Mouse (Mus musculus): ENCODE measurements around the gene Galr2. TPM values are rescaled to one million over a fixed set of nuclear protein-coding genes. Genes with fewer than 3 reads are reported as not detected.

The Galr2 gene
- polyA plus RNA-seq, 1 experiment from 2014 or later: 0.49 TPM

GRCm38 (mm10) chr11:116247502-116248222, 33.1 kb upstream of the Galr2 start:
- no peaks in the 10 kb centered on the region for H3K4me1 ChIP-seq (ENCODE audit: control insufficient read depth, insufficient read depth, low read length)
- no peak overlapping the region for H3K27ac ChIP-seq (ENCODE audit: low read depth, low read length)
- H3K9me3 ChIP-seq (ENCODE audit: control insufficient read depth, low read length): no peaks in the 10 kb centered on the region
- ATAC-seq (ENCODE audit: insufficient read depth, low FRiP score, low TSS enrichment): no peak
- DNase-seq (ENCODE audit: low spot score): no peak
- no peak overlapping the region for H3K9ac ChIP-seq (ENCODE audit: low read length)
- no peaks in the 10 kb centered on the region for H3K27me3 ChIP-seq (ENCODE audit: control insufficient read depth, insufficient read depth, low read length)
- H3K4me3 ChIP-seq (ENCODE audit: low read depth, low read length): no peak overlapping the region
- H3K4me2 ChIP-seq (ENCODE audit: low read depth): no peak overlapping the region
- peaks cover 33% of the 10 kb centered on the region for H3K36me3 ChIP-seq (ENCODE audit: control insufficient read depth, insufficient read depth, low read length)
- WGBS: 79% methylated on average over 14 of the region's 14 CpGs

- Histone ChIP-seq H3K4me2 (ENCODE audit: low read depth) (no peak overlapping the region), H3K4me3 (ENCODE audit: low read depth, low read length) (no peak overlapping the region), H3K4me1 (ENCODE audit: control insufficient read depth, insufficient read depth, low read length) (no peaks in the 10 kb centered on the region), H3K27ac (ENCODE audit: low read depth, low read length) (no peak overlapping the region), H3K27me3 (ENCODE audit: control insufficient read depth, insufficient read depth, low read length) (no peaks in the 10 kb centered on the region), H3K9ac (ENCODE audit: low read length) (no peak overlapping the region), H3K9me3 (ENCODE audit: control insufficient read depth, low read length) (no peaks in the 10 kb centered on the region), H3K36me3 (ENCODE audit: control insufficient read depth, insufficient read depth, low read length) (peaks cover 41% of the 10 kb centered on the region)
- DNase-seq (ENCODE audit: low spot score) (no peak), ATAC-seq (ENCODE audit: insufficient read depth, low FRiP score, low TSS enrichment) (no peak)
- WGBS: 91% methylated on average over 8 of the region's 8 CpGs
Measured at GRCm38 (mm10) chr11:116250898-116251297, 29.8 kb upstream of the Galr2 start.

- Histone ChIP-seq H3K4me1 (ENCODE audit: control insufficient read depth, insufficient read depth, low read length) (no peaks in the 10 kb centered on the region), H3K27ac (ENCODE audit: low read depth, low read length) (no peak overlapping the region), H3K27me3 (ENCODE audit: control insufficient read depth, insufficient read depth, low read length) (no peaks in the 10 kb centered on the region), H3K4me3 (ENCODE audit: low read depth, low read length) (no peak overlapping the region), H3K36me3 (ENCODE audit: control insufficient read depth, insufficient read depth, low read length) (peaks cover 37% of the 10 kb centered on the region), H3K9me3 (ENCODE audit: control insufficient read depth, low read length) (no peaks in the 10 kb centered on the region), H3K9ac (ENCODE audit: low read length) (no peak overlapping the region), H3K4me2 (ENCODE audit: low read depth) (no peak overlapping the region)
- DNase-seq (ENCODE audit: low spot score): no peak
- 89% methylated on average over 3 of the region's 3 CpGs for WGBS
- no peak for ATAC-seq (ENCODE audit: insufficient read depth, low FRiP score, low TSS enrichment)
Measured at GRCm38 (mm10) chr11:116253076-116253600, 27.6 kb upstream of the Galr2 start.

GRCm38 (mm10) chr11:116254627-116255026, 26.1 kb upstream of the Galr2 start:
- Histone ChIP-seq H3K27ac (ENCODE audit: low read depth, low read length) (no peak overlapping the region), H3K4me1 (ENCODE audit: control insufficient read depth, insufficient read depth, low read length) (no peaks in the 10 kb centered on the region), H3K4me3 (ENCODE audit: low read depth, low read length) (no peak overlapping the region), H3K27me3 (ENCODE audit: control insufficient read depth, insufficient read depth, low read length) (no peaks in the 10 kb centered on the region), H3K9me3 (ENCODE audit: control insufficient read depth, low read length) (no peaks in the 10 kb centered on the region), H3K36me3 (ENCODE audit: control insufficient read depth, insufficient read depth, low read length) (peaks cover 38% of the 10 kb centered on the region), H3K9ac (ENCODE audit: low read length) (no peak overlapping the region), H3K4me2 (ENCODE audit: low read depth) (no peak overlapping the region)
- WGBS: 87% methylated on average over 9 of the region's 9 CpGs
- DNase-seq (ENCODE audit: low spot score) (no peak), ATAC-seq (ENCODE audit: insufficient read depth, low FRiP score, low TSS enrichment) (no peak)

GRCm38 (mm10) chr11:116255090-116255981, 25.4 kb upstream of the Galr2 start:
- Histone ChIP-seq H3K36me3 (ENCODE audit: control insufficient read depth, insufficient read depth, low read length) (peaks cover 35% of the 10 kb centered on the region), H3K27ac (ENCODE audit: low read depth, low read length) (no peak overlapping the region), H3K4me1 (ENCODE audit: control insufficient read depth, insufficient read depth, low read length) (no peaks in the 10 kb centered on the region), H3K9ac (ENCODE audit: low read length) (no peak overlapping the region), H3K27me3 (ENCODE audit: control insufficient read depth, insufficient read depth, low read length) (no peaks in the 10 kb centered on the region), H3K4me2 (ENCODE audit: low read depth) (no peak overlapping the region), H3K4me3 (ENCODE audit: low read depth, low read length) (no peak overlapping the region), H3K9me3 (ENCODE audit: control insufficient read depth, low read length) (no peaks in the 10 kb centered on the region)
- no peak for DNase-seq (ENCODE audit: low spot score)
- WGBS: 87% methylated on average over 22 of the region's 22 CpGs
- no peak for ATAC-seq (ENCODE audit: insufficient read depth, low FRiP score, low TSS enrichment)

- Histone ChIP-seq H3K9ac (ENCODE audit: low read length) (no peak overlapping the region), H3K36me3 (ENCODE audit: control insufficient read depth, insufficient read depth, low read length) (peaks cover 30% of the 10 kb centered on the region), H3K9me3 (ENCODE audit: control insufficient read depth, low read length) (no peaks in the 10 kb centered on the region), H3K4me2 (ENCODE audit: low read depth) (no peak overlapping the region), H3K27ac (ENCODE audit: low read depth, low read length) (no peak overlapping the region), H3K27me3 (ENCODE audit: control insufficient read depth, insufficient read depth, low read length) (no peaks in the 10 kb centered on the region), H3K4me1 (ENCODE audit: control insufficient read depth, insufficient read depth, low read length) (no peaks in the 10 kb centered on the region), H3K4me3 (ENCODE audit: low read depth, low read length) (no peak overlapping the region)
- WGBS: 88% methylated on average over 9 of the region's 9 CpGs
- DNase-seq (ENCODE audit: low spot score) (no peak), ATAC-seq (ENCODE audit: insufficient read depth, low FRiP score, low TSS enrichment) (no peak)
Measured at GRCm38 (mm10) chr11:116255982-116256675, 24.6 kb upstream of the Galr2 start.

GRCm38 (mm10) chr11:116259461-116259860, 21.3 kb upstream of the Galr2 start:
- H3K9me3 ChIP-seq (ENCODE audit: control insufficient read depth, low read length): no peaks in the 10 kb centered on the region
- no peaks in the 10 kb centered on the region for H3K27me3 ChIP-seq (ENCODE audit: control insufficient read depth, insufficient read depth, low read length)
- H3K9ac ChIP-seq (ENCODE audit: low read length): no peak overlapping the region
- no peak overlapping the region for H3K4me3 ChIP-seq (ENCODE audit: low read depth, low read length)
- 90% methylated on average over 8 of the region's 8 CpGs for WGBS
- no peaks in the 10 kb centered on the region for H3K4me1 ChIP-seq (ENCODE audit: control insufficient read depth, insufficient read depth, low read length)
- no peak overlapping the region for H3K4me2 ChIP-seq (ENCODE audit: low read depth)
- no peak for DNase-seq (ENCODE audit: low spot score)
- no peak for ATAC-seq (ENCODE audit: insufficient read depth, low FRiP score, low TSS enrichment)
- peaks cover 37% of the 10 kb centered on the region for H3K36me3 ChIP-seq (ENCODE audit: control insufficient read depth, insufficient read depth, low read length)
- no peak overlapping the region for H3K27ac ChIP-seq (ENCODE audit: low read depth, low read length)

GRCm38 (mm10) chr11:116260259-116260658, 20.5 kb upstream of the Galr2 start:
- no peak for ATAC-seq (ENCODE audit: insufficient read depth, low FRiP score, low TSS enrichment)

More at GRCm38 (mm10) chr11:116260259-116260658, 20.5 kb upstream of the Galr2 start:
- no peaks in the 10 kb centered on the region for H3K27me3 ChIP-seq (ENCODE audit: control insufficient read depth, insufficient read depth, low read length)
- 86% methylated on average over 7 of the region's 7 CpGs for WGBS
- no peak overlapping the region for H3K27ac ChIP-seq (ENCODE audit: low read depth, low read length)
- H3K4me2 ChIP-seq (ENCODE audit: low read depth): no peak overlapping the region
- no peaks in the 10 kb centered on the region for H3K9me3 ChIP-seq (ENCODE audit: control insufficient read depth, low read length)
- no peak overlapping the region for H3K9ac ChIP-seq (ENCODE audit: low read length)
- H3K36me3 ChIP-seq (ENCODE audit: control insufficient read depth, insufficient read depth, low read length): peaks cover 37% of the 10 kb centered on the region
- H3K4me3 ChIP-seq (ENCODE audit: low read depth, low read length): no peak overlapping the region
- DNase-seq (ENCODE audit: low spot score): no peak
- H3K4me1 ChIP-seq (ENCODE audit: control insufficient read depth, insufficient read depth, low read length): no peaks in the 10 kb centered on the region
